Mouse (Mus musculus): Measurements from ENCODE around the gene Tmem229b. TPM values are rescaled to one million over a fixed set of nuclear protein-coding genes. Genes with fewer than 3 reads are reported as not detected.

Gene Tmem229b
- total and polyA plus RNA-seq, 3 experiments, result 13.8 to 20.5 TPM; not detected in 1

GRCm38 (mm10) chr12:79010569-79010968 is 3.1 kb upstream of the Tmem229b start:
- H3K9me3 ChIP-seq (replicated peaks; ENCODE audit: insufficient read depth, low read length), result no peaks in the 10 kb centered on the region
- H3K4me1 ChIP-seq (ENCODE audit: control insufficient read depth in 1 of 2, insufficient read depth in 2 of 2, low read length in 2 of 2), result peaks cover 0 to 5% of the 10 kb centered on the region in 2 experiments; a peak in 1 of 4 replicates
- TF ChIP-seq EP300 (IDR thresholded peaks at IDR 0.05; ENCODE audit: low read depth in 1 of 2, low read length in 2 of 2) (no peak), MYB (IDR thresholded peaks at IDR 0.05; ENCODE audit: low read depth, low read length) (no peak), NELFE (IDR thresholded peaks at IDR 0.05; ENCODE audit: low read depth, low read length) (no peak), MAZ (IDR thresholded peaks at IDR 0.05; ENCODE audit: low read depth, low read length) (no peak), JUND (IDR thresholded peaks at IDR 0.05; ENCODE audit: low read depth, low read length) (no peak), MAX (IDR thresholded peaks at IDR 0.05; ENCODE audit: low read length) (no peak), GABPA (IDR thresholded peaks at IDR 0.05; ENCODE audit: low read depth, low read length) (no peak)
- H3K27me3 ChIP-seq (ENCODE audit: control insufficient read depth in 1 of 2, insufficient read depth in 2 of 2, low read length in 2 of 2), result no peaks in the 10 kb centered on the region
- no peak for DNase-seq (ENCODE audit: low read depth, low spot score)
- H3K79me2 ChIP-seq (ENCODE audit: control insufficient read depth, insufficient read depth, low read length, poor library complexity), result peaks cover 4% of the 10 kb centered on the region; the same call in 1 of the 2 replicates
- 0 out of 4 replicates have a peak, but pooled peaks cover 0 to 3% of the 10 kb centered on the region in 2 experiments for H3K36me3 ChIP-seq (ENCODE audit: control insufficient read depth in 1 of 2, insufficient read depth in 2 of 2, low read length in 2 of 2)
- H3K27ac ChIP-seq (ENCODE audit: control insufficient read depth, low read depth, low read length), result no peak overlapping the region
- H3K4me3 ChIP-seq (ENCODE audit: control insufficient read depth in 1 of 2, insufficient read depth in 1 of 2, low read depth in 2 of 2, low read length in 2 of 2), result no peak overlapping the region
- H3K9ac ChIP-seq (ENCODE audit: control insufficient read depth, low read depth, low read length, poor library complexity, severe bottlenecking), result no peak overlapping the region

DNA sequence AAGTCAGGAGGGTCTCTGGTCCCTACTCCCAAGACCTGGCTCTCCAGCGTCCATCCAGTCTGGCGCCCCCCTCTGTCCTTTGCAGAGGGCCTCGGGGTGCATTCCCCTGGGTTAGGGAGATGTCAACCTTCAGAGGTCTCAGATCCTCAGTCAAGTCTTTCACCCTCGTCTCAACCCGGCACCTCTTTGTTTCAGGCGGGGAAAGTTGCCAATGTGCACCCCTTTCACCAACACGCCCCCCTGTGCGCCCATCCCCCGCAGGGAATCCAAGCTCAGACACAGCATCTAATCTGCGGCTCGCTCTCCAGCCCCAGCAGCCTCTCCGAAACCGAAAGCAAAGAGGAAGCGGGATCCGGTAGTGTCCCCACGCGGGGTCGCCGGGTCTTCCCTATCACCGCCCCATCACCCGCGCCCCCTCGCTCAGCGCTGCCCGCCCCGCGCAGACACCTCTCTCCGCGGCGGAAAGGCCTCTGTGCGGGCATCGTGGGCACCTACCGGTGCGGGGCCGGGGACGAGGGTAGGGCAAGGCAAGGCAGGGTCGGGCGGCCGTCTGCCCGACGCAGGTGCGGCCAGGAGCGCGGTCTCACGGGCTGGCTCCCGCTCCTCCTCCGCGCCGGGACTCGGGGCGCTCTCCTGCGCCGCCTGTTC is 825 bp downstream of the Tmem229b start:
- Histone ChIP-seq H3K9me3 (replicated peaks; ENCODE audit: insufficient read depth, low read length) (no peaks in the 10 kb centered on the region), H3K9ac (ENCODE audit: control insufficient read depth, low read depth, low read length, poor library complexity, severe bottlenecking) (peak overlapping the region; percentile 91), H3K27me3 (ENCODE audit: control insufficient read depth in 1 of 2, insufficient read depth in 2 of 2, low read length in 2 of 2) (no peaks in the 10 kb centered on the region), H3K36me3 (ENCODE audit: control insufficient read depth in 1 of 2, insufficient read depth in 2 of 2, low read length in 2 of 2) (peaks cover 0 to 12% of the 10 kb centered on the region in 2 experiments; a peak in 2 of 4 replicates), H3K4me3 (ENCODE audit: control insufficient read depth in 1 of 2, insufficient read depth in 1 of 2, low read depth in 2 of 2, low read length in 2 of 2) (peak overlapping the region; percentile 92 to 98), H3K79me2 (ENCODE audit: control insufficient read depth, insufficient read depth, low read length, poor library complexity) (peaks cover 4% of the 10 kb centered on the region; the same call in 1 of the 2 replicates), H3K4me1 (ENCODE audit: control insufficient read depth in 1 of 2, insufficient read depth in 2 of 2, low read length in 2 of 2) (peaks cover 2 to 15% of the 10 kb centered on the region in 2 experiments; a peak in 3 of 4 replicates), H3K27ac (ENCODE audit: control insufficient read depth, low read depth, low read length) (peak overlapping the region; percentile 21; the same call in 1 of the 2 replicates)
- peak; percentile 70 for DNase-seq (ENCODE audit: low read depth, low spot score)
- TF ChIP-seq MEF2A (IDR thresholded peaks at IDR 0.05; ENCODE audit: extremely low read depth, insufficient replicate concordance, low read depth, low read length, poor library complexity, severe bottlenecking) (no peak), HCFC1 (IDR thresholded peaks at IDR 0.05; ENCODE audit: low read depth, low read length) (no peak), MYB (IDR thresholded peaks at IDR 0.05; ENCODE audit: low read depth, low read length) (no peak), SMC3 (IDR thresholded peaks at IDR 0.05; ENCODE audit: low read depth, low read length) (peak; percentile 23; the same call in 1 of the 2 replicates), POLR2AphosphoS2 (IDR thresholded peaks at IDR 0.05; ENCODE audit: low read length) (no peak), MYC (IDR thresholded peaks at IDR 0.05; ENCODE audit: low read depth, low read length) (no peak), ETS1 (IDR thresholded peaks at IDR 0.05; ENCODE audit: low read depth, low read length) (0 out of 2 replicates have a peak, but pooled peaks have one; percentile 11), ZNF384 (IDR thresholded peaks at IDR 0.05; ENCODE audit: low read depth, low read length) (no peak), CTCF (IDR thresholded peaks at IDR 0.05 in 2 of 3, conservative IDR thresholded peaks at IDR 0.05 in 1 of 3; ENCODE audit: control insufficient read depth in 1 of 3, insufficient read depth in 1 of 3, low read depth in 2 of 3, low read length in 3 of 3, poor library complexity in 1 of 3, severe bottlenecking in 1 of 3) (peak; percentile 47 to 64 (median 51)), MXI1 (IDR thresholded peaks at IDR 0.05; ENCODE audit: low read depth, low read length) (0 out of 2 replicates have a peak, but pooled peaks have one; percentile 28), RAD21 (IDR thresholded peaks at IDR 0.05; ENCODE audit: low read depth, low read length) (no peak), MAX (IDR thresholded peaks at IDR 0.05; ENCODE audit: low read length) (no peak), USF2 (IDR thresholded peaks at IDR 0.05; ENCODE audit: borderline replicate concordance in 1 of 2, insufficient read depth in 1 of 2, low read depth in 1 of 2, low read length in 2 of 2) (no peak), POLR2AphosphoS5 (IDR thresholded peaks at IDR 0.05; ENCODE audit: borderline replicate concordance, low read depth, low read length) (no peak), ELF1 (IDR thresholded peaks at IDR 0.05; ENCODE audit: low read depth, low read length) (no peak), POLR2A (IDR thresholded peaks at IDR 0.05; ENCODE audit: control insufficient read depth in 1 of 2, insufficient read depth in 1 of 2, low read depth in 1 of 2, low read length in 2 of 2, poor library complexity in 1 of 2) (0 out of 4 replicates have a peak, but pooled peaks of 1 of the 2 experiments have one; percentile 0)

Measured in MEL (cell line).